Mouse (Mus musculus) kidney, postnatal 10 days (tissue): ENCODE results near the gene Snx11.
"Not testable (repeated sequence)": the region's sequence is repeated elsewhere in the genome, so short reads cannot be mapped to it uniquely, and the experiment has no call there.

Source experiments
- DNase-seq: peaks from one replicate; pipeline ENCODE4 v3.0.0; 2021; ENCODE audit warnings: mixed read lengths

Gene Snx11

GRCm38 (mm10) chr11:96795491-96795890 lies 18.1 kb upstream of the Snx11 start:
- no peak for DNase-seq

- DNase-seq: no peak
These were observed 13.3 kb upstream of the Snx11 start for GRCm38 (mm10) chr11:96790681-96791080.

GRCm38 (mm10) chr11:96789990-96790389 lies 12.6 kb upstream of the Snx11 start:
- no peak for DNase-seq

GRCm38 (mm10) chr11:96788871-96789795 lies 11.8 kb upstream of the Snx11 start, which contains the start of gene Cbx1:
Gene Cbx1, plus strand, starts transcription at chr11:96789127.
- peak; percentile 95 for DNase-seq

- no peak for DNase-seq
These were observed 9.5 kb upstream of the Snx11 start for GRCm38 (mm10) chr11:96786731-96787450.

- DNase-seq: peak; percentile 87
These were observed 7.5 kb upstream of the Snx11 start for GRCm38 (mm10) chr11:96784847-96785246.

GRCm38 (mm10) chr11:96781425-96781824 lies 4.1 kb upstream of the Snx11 start:
- no peak for DNase-seq

GRCm38 (mm10) chr11:96780306-96780705 lies 2.9 kb upstream of the Snx11 start:
- no peak for DNase-seq

GRCm38 (mm10) chr11:96778061-96778627 lies 785 bp upstream of the Snx11 start:
- DNase-seq: not testable (repeated sequence)

GRCm38 (mm10) chr11:96776068-96776467 lies 1.3 kb downstream of the Snx11 start:
- peak; percentile 37 for DNase-seq

GRCm38 (mm10) chr11:96775665-96776064 lies 1.7 kb downstream of the Snx11 start:
- DNase-seq: no peak

- DNase-seq: no peak
These were observed 2.3 kb downstream of the Snx11 start for GRCm38 (mm10) chr11:96775063-96775462.

- DNase-seq: no peak
These were observed 2.8 kb downstream of the Snx11 start for GRCm38 (mm10) chr11:96774536-96774935.

GRCm38 (mm10) chr11:96772413-96772812 lies 4.9 kb downstream of the Snx11 start:
- DNase-seq: no peak

- no peak for DNase-seq
These were observed 5.9 kb downstream of the Snx11 start for GRCm38 (mm10) chr11:96771274-96771975.

GRCm38 (mm10) chr11:96768240-96768639 lies 9.1 kb downstream of the Snx11 start:
- no peak for DNase-seq

- DNase-seq: no peak
These were observed 10.3 kb downstream of the Snx11 start for GRCm38 (mm10) chr11:96767096-96767495.

- DNase-seq: no peak
These were observed 10.8 kb downstream of the Snx11 start for GRCm38 (mm10) chr11:96766555-96766954.

GRCm38 (mm10) chr11:96765645-96766044 lies 11.7 kb downstream of the Snx11 start:
- no peak for DNase-seq

GRCm38 (mm10) chr11:96764511-96765350 lies 12.6 kb downstream of the Snx11 start:
- no peak for DNase-seq

- DNase-seq: peak; percentile 42
These were observed 14.5 kb downstream of the Snx11 start for GRCm38 (mm10) chr11:96762742-96763470.
